ENCODE assay signal across 16 mouse cellular contexts in genomic region chr1:14109190-14109482, GRCm38 (mm10).
DNase-seq lines count a peak whose midpoint lies in the region; ATAC-seq and TF ChIP-seq lines count a peak whose summit lies in the region.
"Had no signal": no experiment of that assay in that cellular context is flagged by ENCODE, and none has a peak within 500 bp of the region (broad histone marks: within the 10 kb centered on the region; RNA-seq: fewer than 3 reads in every experiment).

No protein-coding gene starts in this region.

- H3K4me2 ChIP-seq in hindbrain, postnatal 0 days (ENCODE audit: low read depth, low read length), result no peak overlapping the region
- no peak overlapping the region for H3K4me2 ChIP-seq in hindbrain, embryonic 13.5 days
- no peak overlapping the region for H3K4me2 ChIP-seq in lung, embryonic 14.5 days
- no peak overlapping the region for H3K4me2 ChIP-seq in limb, embryonic 13.5 days (replicated peaks)
- H3K4me2 ChIP-seq: intestine, embryonic 15.5 days; liver, embryonic 15.5 days had no signal

- peak; percentile 73 for ATAC-seq in hindbrain, postnatal 0 days
- ATAC-seq in hindbrain, embryonic 13.5 days (ENCODE audit: low FRiP score), result no peak
- ATAC-seq in lung, embryonic 14.5 days (ENCODE audit: insufficient read depth), result no peak
- peak; percentile 28; the same call in 1 of the 2 replicates for ATAC-seq in limb, embryonic 13.5 days (ENCODE audit: low FRiP score, low read depth)
- ATAC-seq in megakaryocyte-erythroid progenitor cell, adult 5-6 weeks (replicated peaks; ENCODE audit: low FRiP score, low TSS enrichment, poor library complexity, severe bottlenecking), result no peak
- ATAC-seq: intestine, embryonic 15.5 days had no signal

- no peaks in the 10 kb centered on the region for H3K9me3 ChIP-seq in hindbrain, postnatal 0 days (ENCODE audit: low read length)
- no peaks in the 10 kb centered on the region for H3K9me3 ChIP-seq in hindbrain, embryonic 13.5 days
- H3K9me3 ChIP-seq in lung, embryonic 14.5 days (ENCODE audit: low read depth, low read length), result no peaks in the 10 kb centered on the region
- no peaks in the 10 kb centered on the region for H3K9me3 ChIP-seq in limb, embryonic 13.5 days
- H3K9me3 ChIP-seq: intestine, embryonic 15.5 days; liver, embryonic 15.5 days had no signal

- no peaks in the 10 kb centered on the region for H3K27me3 ChIP-seq in hindbrain, postnatal 0 days (ENCODE audit: insufficient read depth, low read length)
- no peaks in the 10 kb centered on the region for H3K27me3 ChIP-seq in hindbrain, embryonic 13.5 days
- no peaks in the 10 kb centered on the region for H3K27me3 ChIP-seq in lung, embryonic 14.5 days (ENCODE audit: insufficient read depth, low read length)
- H3K27me3 ChIP-seq in limb, embryonic 13.5 days, result no peaks in the 10 kb centered on the region
- H3K27me3 ChIP-seq: CH12.LX; intestine, embryonic 15.5 days; liver, embryonic 15.5 days had no signal

- no peaks in the 10 kb centered on the region for H3K4me1 ChIP-seq in hindbrain, postnatal 0 days (ENCODE audit: insufficient read depth, low read length)
- no peaks in the 10 kb centered on the region for H3K4me1 ChIP-seq in hindbrain, embryonic 13.5 days (replicated peaks)
- no peaks in the 10 kb centered on the region for H3K4me1 ChIP-seq in lung, embryonic 14.5 days (ENCODE audit: insufficient read depth)
- H3K4me1 ChIP-seq in limb, embryonic 13.5 days, result peaks cover 9% of the 10 kb centered on the region; the same call in 1 of the 2 replicates
- H3K4me1 ChIP-seq: intestine, embryonic 15.5 days; liver, embryonic 15.5 days had no signal

- DNase-seq in adrenal gland, postnatal 10 days, result peak; percentile 5
- DNase-seq in adrenal gland, postnatal 4 days (ENCODE audit: low spot score in 2 of 2), result no peak
- DNase-seq in hindbrain, postnatal 0 days (ENCODE audit: low spot score), result no peak
- DNase-seq in lung, embryonic 14.5 days, result peak; percentile 17
- no peak for DNase-seq in lung, postnatal 36 days
- DNase-seq: embryo, embryonic 11 days; thymus, adult 2 months had no signal

- H3K4me3 ChIP-seq in hindbrain, postnatal 0 days (ENCODE audit: low read length), result no peak overlapping the region
- no peak overlapping the region for H3K4me3 ChIP-seq in hindbrain, embryonic 13.5 days
- no peak overlapping the region for H3K4me3 ChIP-seq in lung, embryonic 14.5 days (ENCODE audit: low read depth, low read length)
- no peak overlapping the region for H3K4me3 ChIP-seq in limb, embryonic 13.5 days
- H3K4me3 ChIP-seq: erythroblast, embryonic 14.5 days; heart, adult 2 months; intestine, embryonic 15.5 days; liver, embryonic 15.5 days; myocyte had no signal

- no peaks in the 10 kb centered on the region for H3K36me3 ChIP-seq in hindbrain, postnatal 0 days (ENCODE audit: insufficient read depth, low read length)
- no peaks in the 10 kb centered on the region for H3K36me3 ChIP-seq in hindbrain, embryonic 13.5 days
- no peaks in the 10 kb centered on the region for H3K36me3 ChIP-seq in lung, embryonic 14.5 days (ENCODE audit: insufficient read depth)
- H3K36me3 ChIP-seq in limb, embryonic 13.5 days, result no peaks in the 10 kb centered on the region
- H3K36me3 ChIP-seq: intestine, embryonic 15.5 days; liver, embryonic 15.5 days had no signal

- no peak overlapping the region for H3K27ac ChIP-seq in hindbrain, postnatal 0 days
- H3K27ac ChIP-seq in hindbrain, embryonic 13.5 days, result no peak overlapping the region
- no peak overlapping the region for H3K27ac ChIP-seq in lung, embryonic 14.5 days (ENCODE audit: low read depth)
- H3K27ac ChIP-seq in limb, embryonic 13.5 days, result no peak overlapping the region
- H3K27ac ChIP-seq: heart, adult 2 months; intestine, embryonic 15.5 days; liver, embryonic 15.5 days had no signal

- H3K9ac ChIP-seq in hindbrain, postnatal 0 days (replicated peaks; ENCODE audit: low read length), result no peak overlapping the region
- no peak overlapping the region for H3K9ac ChIP-seq in hindbrain, embryonic 13.5 days
- H3K9ac ChIP-seq in lung, embryonic 14.5 days, result no peak overlapping the region
- H3K9ac ChIP-seq in limb, embryonic 13.5 days, result no peak overlapping the region
- H3K9ac ChIP-seq: intestine, embryonic 15.5 days; liver, embryonic 15.5 days had no signal

- WGBS in hindbrain, postnatal 0 days, result 32% methylated on average over 6 of the region's 6 CpGs
- WGBS in hindbrain, embryonic 13.5 days, result 35% methylated on average over 6 of the region's 6 CpGs
- WGBS in lung, embryonic 14.5 days, result 13% methylated on average over 6 of the region's 6 CpGs
- 20% methylated on average over 6 of the region's 6 CpGs for WGBS in limb, embryonic 13.5 days

- TF ChIP-seq CTCF in hindbrain, postnatal 0 days (IDR thresholded peaks at IDR 0.05; ENCODE audit: low read depth), result no peak
- no peak for TF ChIP-seq CTCF in lung, embryonic 14.5 days (IDR thresholded peaks at IDR 0.05; ENCODE audit: low read depth)

Comparison
In these comparisons a context has a peak if more than half of its experiments do, and no peak if none do; other contexts are left out.
1. DNase-seq: peak in adrenal gland, postnatal 10 days (single experiment) and lung, embryonic 14.5 days (single experiment); none in adrenal gland, postnatal 4 days (0 of 2), hindbrain, postnatal 0 days (single experiment) and lung, postnatal 36 days (single experiment).
2. ATAC-seq: peak in hindbrain, postnatal 0 days (single experiment) and limb, embryonic 13.5 days (single experiment); none in hindbrain, embryonic 13.5 days (single experiment), lung, embryonic 14.5 days (single experiment) and megakaryocyte-erythroid progenitor cell, adult 5-6 weeks (single experiment).